Comparison of ENCODE assay signal across 8 mouse cellular contexts in genomic region chr2:180709923-180710272, GRCm38 (mm10). TPM values are rescaled to one million over a fixed set of nuclear protein-coding genes. Genes with fewer than 3 reads are reported as not detected.
DNase-seq lines count a peak whose midpoint lies in the region; ATAC-seq and TF ChIP-seq lines count a peak whose summit lies in the region.

Gene Dido1, minus strand, starts transcription at chr2:180709999.
Gene Gid8, plus strand, starts transcription at chr2:180710117.

- TF ChIP-seq CTCF in E14TG2a.4 (conservative IDR thresholded peaks at IDR 0.05; ENCODE audit: low read length): no peak
- TF ChIP-seq CTCF in heart, postnatal 0 days (IDR thresholded peaks at IDR 0.05; ENCODE audit: low read depth): no peak
- TF ChIP-seq CTCF in testis, adult 2 months (IDR thresholded peaks at IDR 0.05; ENCODE audit: control insufficient read depth, insufficient read depth, insufficient replicate concordance, low read depth, low read length): no peak; the same call in 1 of the 2 replicates

- TF ChIP-seq EP300 in heart, postnatal 0 days (IDR thresholded peaks at IDR 0.05; ENCODE audit: low read depth): peak; percentile 78; the same call in 1 of the 2 replicates

- WGBS in forebrain, embryonic 12.5 days: under 1% methylated on average over 43 of the region's 43 CpGs
- WGBS in heart, postnatal 0 days: 0% methylated on average over 42 of the region's 43 CpGs
- under 1% methylated on average over 43 of the region's 43 CpGs for WGBS in liver, embryonic 16.5 days (ENCODE audit: insufficient replicate concordance)
- under 1% methylated on average over 40 of the region's 43 CpGs for whole genome bisulfite sequencing in neural tube, embryonic 13.5 days

- H3K4me1 ChIP-seq in E14TG2a.4 (replicated peaks; ENCODE audit: low read depth, low read length): peaks cover 59% of the 10 kb centered on the region
- peaks cover 25% of the 10 kb centered on the region for H3K4me1 ChIP-seq in forebrain, embryonic 12.5 days
- H3K4me1 ChIP-seq in heart, postnatal 0 days (ENCODE audit: control insufficient read depth, insufficient read depth): peaks cover 21% of the 10 kb centered on the region
- H3K4me1 ChIP-seq in liver, embryonic 16.5 days (ENCODE audit: control insufficient read depth, low read depth, low read length): peaks cover 49% of the 10 kb centered on the region
- peaks cover 39% of the 10 kb centered on the region for H3K4me1 ChIP-seq in neural tube, embryonic 13.5 days (replicated peaks)
- H3K4me1 ChIP-seq in testis, adult 2 months (ENCODE audit: control insufficient read depth, insufficient read depth, low read length): peaks cover 5% of the 10 kb centered on the region

- peak; percentile 96 for ATAC-seq in forebrain, embryonic 12.5 days (ENCODE audit: low FRiP score)
- peak; percentile 95 for ATAC-seq in heart, postnatal 0 days (ENCODE audit: insufficient read depth, low read depth)
- peak; percentile 85 for ATAC-seq in liver, embryonic 16.5 days (ENCODE audit: low read depth)
- ATAC-seq in neural tube, embryonic 13.5 days (ENCODE audit: low read depth): peak; percentile 93

- H3K4me3 ChIP-seq in E14TG2a.4 (replicated peaks; ENCODE audit: low read length): peak within 1 kb of the TSS; percentile 99
- H3K4me3 ChIP-seq in forebrain, embryonic 12.5 days (replicated peaks): peak within 1 kb of the TSS; percentile 100
- H3K4me3 ChIP-seq in heart, postnatal 0 days (ENCODE audit: low read depth, low read length): peak within 1 kb of the TSS; percentile 97
- peak within 1 kb of the TSS; percentile 100 for H3K4me3 ChIP-seq in liver, embryonic 16.5 days (ENCODE audit: low read depth, low read length)
- peak within 1 kb of the TSS; percentile 98 for H3K4me3 ChIP-seq in neural tube, embryonic 13.5 days
- peak within 1 kb of the TSS; percentile 98 for H3K4me3 ChIP-seq in testis, adult 2 months (ENCODE audit: control insufficient read depth, low read depth, low read length)

- peak within 1 kb of the TSS; percentile 82 for H3K4me2 ChIP-seq in forebrain, embryonic 12.5 days
- H3K4me2 ChIP-seq in heart, postnatal 0 days (ENCODE audit: low read depth, low read length): peak within 1 kb of the TSS; percentile 86
- H3K4me2 ChIP-seq in liver, embryonic 16.5 days (ENCODE audit: low read depth, low read length): peak within 1 kb of the TSS; percentile 83
- peak within 1 kb of the TSS; percentile 93 for H3K4me2 ChIP-seq in neural tube, embryonic 13.5 days

- no peaks in the 10 kb centered on the region for H3K27me3 ChIP-seq in E14TG2a.4 (ENCODE audit: insufficient read depth, low read length)
- H3K27me3 ChIP-seq in forebrain, embryonic 12.5 days: no peaks in the 10 kb centered on the region
- H3K27me3 ChIP-seq in heart, postnatal 0 days (ENCODE audit: control insufficient read depth, insufficient read depth, low read length): no peaks in the 10 kb centered on the region
- H3K27me3 ChIP-seq in liver, embryonic 16.5 days (ENCODE audit: control insufficient read depth, insufficient read depth, low read depth, low read length): no peaks in the 10 kb centered on the region
- H3K27me3 ChIP-seq in neural tube, embryonic 13.5 days: no peaks in the 10 kb centered on the region
- H3K27me3 ChIP-seq in testis, adult 2 months (ENCODE audit: control insufficient read depth, insufficient read depth, low read length): no peaks in the 10 kb centered on the region

- DNase-seq in c-Kit-positive CD71-positive TER-119-positive erythroid progenitor cells, embryonic 14.5 days (ENCODE audit: low spot score): peak; percentile 97
- DNase-seq in heart, postnatal 0 days (ENCODE audit: low spot score): peak; percentile 99
- DNase-seq in kidney, postnatal 4 days: peak; percentile 97 to 98

- peak within 1 kb of the TSS; percentile 99 for H3K9ac ChIP-seq in forebrain, embryonic 12.5 days
- H3K9ac ChIP-seq in heart, postnatal 0 days (replicated peaks; ENCODE audit: low read depth, low read length): peak within 1 kb of the TSS; percentile 99
- peak within 1 kb of the TSS; percentile 100 for H3K9ac ChIP-seq in liver, embryonic 16.5 days (ENCODE audit: low read depth, low read length)
- H3K9ac ChIP-seq in neural tube, embryonic 13.5 days: peak within 1 kb of the TSS; percentile 98

- peak; percentile 69 for TF ChIP-seq POLR2A in testis, adult 2 months (IDR thresholded peaks at IDR 0.05; ENCODE audit: control insufficient read depth, low read depth, low read length)

- H3K36me3 ChIP-seq in E14TG2a.4 (ENCODE audit: insufficient read depth, low read length): peaks cover 63% of the 10 kb centered on the region
- peaks cover 28% of the 10 kb centered on the region for H3K36me3 ChIP-seq in forebrain, embryonic 12.5 days (replicated peaks)
- peaks cover 19% of the 10 kb centered on the region for H3K36me3 ChIP-seq in heart, postnatal 0 days (replicated peaks; ENCODE audit: control insufficient read depth, insufficient read depth, low read length)
- peaks cover 19% of the 10 kb centered on the region for H3K36me3 ChIP-seq in liver, embryonic 16.5 days (ENCODE audit: control insufficient read depth, insufficient read depth)
- H3K36me3 ChIP-seq in neural tube, embryonic 13.5 days: peaks cover 18% of the 10 kb centered on the region
- H3K36me3 ChIP-seq in testis, adult 2 months (ENCODE audit: control insufficient read depth, insufficient read depth, low read length): no peaks in the 10 kb centered on the region; the same call in 1 of the 2 replicates

- H3K27ac ChIP-seq in forebrain, embryonic 12.5 days: peak within 1 kb of the TSS; percentile 86
- H3K27ac ChIP-seq in heart, postnatal 0 days (ENCODE audit: low read depth): peak within 1 kb of the TSS; percentile 94
- H3K27ac ChIP-seq in liver, embryonic 16.5 days (ENCODE audit: low read length): peak within 1 kb of the TSS; percentile 100
- peak within 1 kb of the TSS; percentile 86 for H3K27ac ChIP-seq in neural tube, embryonic 13.5 days (replicated peaks)
- peak within 1 kb of the TSS; percentile 94 for H3K27ac ChIP-seq in testis, adult 2 months (ENCODE audit: control insufficient read depth, insufficient read depth, low read depth, low read length)

- H3K9me3 ChIP-seq in E14TG2a.4 (ENCODE audit: low read length): no peaks in the 10 kb centered on the region
- H3K9me3 ChIP-seq in forebrain, embryonic 12.5 days: no peaks in the 10 kb centered on the region
- no peaks in the 10 kb centered on the region for H3K9me3 ChIP-seq in heart, postnatal 0 days (replicated peaks; ENCODE audit: control insufficient read depth, low read length)
- no peaks in the 10 kb centered on the region for H3K9me3 ChIP-seq in liver, embryonic 16.5 days (replicated peaks; ENCODE audit: control insufficient read depth, low read length)
- no peaks in the 10 kb centered on the region for H3K9me3 ChIP-seq in neural tube, embryonic 13.5 days

RNA-seq across cellular contexts. Expression of gene Dido1, which starts in this region (rescaled TPM):
- 42.2 and 42.7 TPM in 2 replicates for polyA plus RNA-seq in forebrain, embryonic 12.5 days (2016; fragmentation: Nextera tagmentation; extraction: Ambion mirVana)
- 22.8 and 28.3 TPM in 2 replicates for total RNA-seq in heart, postnatal 0 days (2014; rRNA removed; ENCODE audit: low replicate concordance)
- 9.9 and 12.2 TPM in 2 replicates for polyA plus RNA-seq in heart, postnatal 0 days (2015; fragmentation: Nextera tagmentation; extraction: Ambion mirVana)
- polyA plus RNA-seq in liver, embryonic 16.5 days (2015; fragmentation: Nextera tagmentation; extraction: Ambion mirVana): 12.6 and 12.9 TPM in 2 replicates
- polyA plus RNA-seq in neural tube, embryonic 13.5 days (2015; fragmentation: Nextera tagmentation; extraction: Ambion mirVana): 21.8 and 24.1 TPM in 2 replicates
- polyA plus RNA-seq in testis, adult 2 months (2012; rRNA removed): 24.1 and 26.6 TPM in 2 replicates

RNA-seq across cellular contexts. Expression of gene Gid8, which starts in this region (rescaled TPM):
- 52.0 and 54.7 TPM in 2 replicates for polyA plus RNA-seq in forebrain, embryonic 12.5 days (2016; fragmentation: Nextera tagmentation; extraction: Ambion mirVana)
- 26.7 and 29.8 TPM in 2 replicates for total RNA-seq in heart, postnatal 0 days (2014; rRNA removed; ENCODE audit: low replicate concordance)
- 51.9 and 52.6 TPM in 2 replicates for polyA plus RNA-seq in heart, postnatal 0 days (2015; fragmentation: Nextera tagmentation; extraction: Ambion mirVana)
- 101 and 112 TPM in 2 replicates for polyA plus RNA-seq in liver, embryonic 16.5 days (2015; fragmentation: Nextera tagmentation; extraction: Ambion mirVana)
- 55.6 and 59.1 TPM in 2 replicates for polyA plus RNA-seq in neural tube, embryonic 13.5 days (2015; fragmentation: Nextera tagmentation; extraction: Ambion mirVana)
- polyA plus RNA-seq in testis, adult 2 months (2012; rRNA removed): 29.3 and 30.9 TPM in 2 replicates

Comparison
In these comparisons a context has a peak if more than half of its experiments do, and no peak if none do; other contexts are left out.
1. Peak in every context shown above with its lines: DNase-seq, ATAC-seq, H3K4me3 ChIP-seq and H3K27ac ChIP-seq.